Mouse (Mus musculus) left cerebral cortex, postnatal 14 days (tissue): ENCODE results near the gene Gm11239. TPM values are rescaled to one million over a fixed set of nuclear protein-coding genes. Genes with fewer than 3 reads are reported as not detected.
"Not testable (repeated sequence)": the region's sequence is repeated elsewhere in the genome, so short reads cannot be mapped to it uniquely, and the experiment has no call there.

Source experiments
- DNase-seq, 2 experiments: peaks; one replicate each; pipeline ENCODE4 v3.0.0; 2021 to 2022; ENCODE audit warnings: low spot score in 2 of 2, mixed read lengths in 1 of 2
- intact Hi-C: fragments of 180-260 bp; cut with DNase I; formaldehyde crosslinking; loops from one replicate; pipeline ENCODE4 v1.15.1; 2025
- long read RNA-seq, 2 experiments: library from polyadenylated mRNA; stranded (forward); transcript quantifications; one replicate each; pipeline ENCODE4 v2.0.0; 2021
- total RNA-seq, 2 experiments: library from RNA; stranded (reverse); gene quantifications; 2 replicates each; pipeline ENCODE4 v1.2.3; 2021

Gm11239 gene
- not detected for total RNA-seq
- long read RNA-seq, experiment 1, result 0 reads
- long read RNA-seq, experiment 2, result 0 reads

- intact Hi-C loops, DNase-seq: not testable (repeated sequence)
These were observed at the start of gene Gm11239 for GRCm38 (mm10) chr4:73668054-73668453. Gm11239 (plus strand) TSS chr4:73668354.

GRCm38 (mm10) chr4:73622684-73623083, 45.5 kb upstream of the Gm11239 start, which contains the start of gene Gm11237:
Gm11237 (plus strand) TSS chr4:73622984.
- intact Hi-C loops, DNase-seq: not testable (repeated sequence)

GRCm38 (mm10) chr4:73637821-73638220, 30.3 kb upstream of the Gm11239 start, which contains the start of gene Gm11236:
Gm11236 (plus strand) TSS chr4:73638121.
- DNase-seq, intact Hi-C loops: not testable (repeated sequence)

- DNase-seq, intact Hi-C loops: not testable (repeated sequence)
These were observed 6.3 kb upstream of the Gm11239 start for GRCm38 (mm10) chr4:73661864-73662263.

- DNase-seq, intact Hi-C loops: not testable (repeated sequence)
These were observed 15.1 kb downstream of the Gm11239 start, which contains the start of gene Gm428 for GRCm38 (mm10) chr4:73683216-73683615. Gm428 (plus strand) TSS chr4:73683516.

- intact Hi-C loops, result no loop called here
- no peak for DNase-seq
These were observed 50.6 kb downstream of the Gm11239 start for GRCm38 (mm10) chr4:73718761-73719160.

- intact Hi-C loops, result no loop called here
- DNase-seq, result no peak
These were observed 51.7 kb downstream of the Gm11239 start for GRCm38 (mm10) chr4:73719819-73720218.

Other genes starting within 250 kb of the Gm11239 start
- gene Gm11238, start 60.5 kb upstream of the Gm11239 start, total RNA-seq, result not detected
- gene Gm11237, start 45.4 kb upstream of the Gm11239 start, total RNA-seq, result not detected
- not detected for gene Gm11236, start 30.2 kb upstream of the Gm11239 start, total RNA-seq
- not detected for gene Gm428, start 15.2 kb downstream of the Gm11239 start, total RNA-seq
- gene Rasef, start 122.6 kb downstream of the Gm11239 start, total RNA-seq, result under 1 TPM in 1 of 2 experiments, not detected in 1; 0.13 TPM
- not detected for gene Gm11758, start 207.9 kb downstream of the Gm11239 start, total RNA-seq
- gene Gm11757, start 222.8 kb downstream of the Gm11239 start, total RNA-seq, result not detected
- gene Gm13871, start 237.6 kb downstream of the Gm11239 start, total RNA-seq, result not detected